Mouse (Mus musculus) gastrocnemius, postnatal 14 days (tissue): Measurements from ENCODE around the gene Crhr1. TPM values are rescaled to one million over a fixed set of nuclear protein-coding genes. Genes with fewer than 3 reads are reported as not detected.
A peak's percentile ranks its signal among the peaks of the same experiment; 100 is the strongest.

Source experiments
- DNase-seq: peaks from one replicate; pipeline ENCODE4 v3.0.0; 2021; ENCODE audit warnings: mixed read lengths
- intact Hi-C: fragments of 180-260 bp; cut with DNase I; formaldehyde crosslinking; loops from one replicate; pipeline ENCODE4 v1.15.1; 2025; ENCODE audit warnings: low total_unique reads
- total RNA-seq, 2 experiments: library from RNA; stranded (reverse); gene quantifications; 2 replicates each; pipeline ENCODE4 v1.2.3; 2021

The Crhr1 gene
- total RNA-seq, 2 experiments from 2014 or later: not detected

DNA sequence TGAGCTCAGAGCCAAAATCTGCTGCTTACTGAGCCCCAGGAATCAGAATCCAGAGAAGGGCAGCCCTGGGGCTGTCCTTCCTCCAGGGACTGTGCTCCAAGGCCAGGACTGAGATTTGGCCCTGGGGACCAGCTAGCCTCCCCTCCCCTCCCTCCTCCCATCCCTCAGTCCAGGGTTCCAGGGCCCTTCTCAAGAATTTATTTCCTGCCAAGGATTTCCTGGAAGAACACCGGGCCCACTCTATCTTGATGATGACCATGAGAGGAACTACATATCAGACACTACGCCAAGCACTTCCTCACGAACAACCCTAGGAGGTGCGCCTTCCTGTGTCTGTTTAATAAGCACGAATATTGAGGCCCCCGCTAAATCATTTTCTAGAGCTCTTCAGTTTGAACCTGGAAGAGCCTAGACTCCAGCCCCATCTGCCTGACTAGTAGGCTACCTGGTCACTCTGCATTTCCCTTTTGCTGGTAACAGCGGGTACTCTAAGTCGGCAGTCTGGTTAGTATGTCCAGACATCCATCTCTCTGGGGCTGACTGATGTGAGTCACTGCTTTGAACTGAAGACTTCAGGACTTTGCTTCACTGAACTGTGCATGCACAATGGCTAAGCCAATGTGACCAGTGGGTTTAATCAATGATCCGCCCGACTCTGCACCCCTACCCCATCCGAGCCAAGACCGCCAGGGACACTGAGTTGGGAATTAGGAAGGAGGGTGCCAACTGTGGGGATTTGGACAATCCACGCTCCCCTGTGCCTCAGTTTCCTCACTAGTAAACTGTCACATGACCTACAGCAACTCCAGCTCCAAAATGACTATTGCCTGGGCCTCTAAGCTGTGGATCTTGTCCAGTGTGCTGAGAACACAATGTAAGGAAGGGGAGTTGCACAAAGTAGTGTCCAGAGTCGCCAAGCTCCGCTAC lies 1.7 kb upstream of the Crhr1 start:
- DNase-seq: no peak

DNA sequence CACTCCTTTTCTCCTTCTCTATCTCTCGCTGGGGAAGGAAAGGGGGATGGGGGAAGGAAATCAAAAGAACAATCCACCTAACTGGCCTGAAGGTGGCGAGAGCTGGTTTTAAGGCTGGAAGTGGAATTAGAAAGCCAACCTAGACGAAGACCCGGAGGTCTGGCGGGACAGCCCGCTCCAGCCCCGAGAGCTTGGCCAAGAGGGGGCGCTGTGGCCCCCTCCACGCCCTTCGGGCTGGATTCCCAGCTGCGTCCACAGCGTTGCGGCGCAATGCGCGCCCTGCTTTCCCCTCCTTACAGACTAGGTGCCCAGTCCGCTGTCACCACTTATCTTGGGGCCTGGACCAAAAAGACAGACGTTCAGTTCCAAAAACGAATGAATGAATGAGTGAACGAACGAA lies 899 bp upstream of the Crhr1 start:
- intact Hi-C loops: no loop called here
- DNase-seq: peak; percentile 20

More for the DNA sequence above, 1.7 kb upstream of the Crhr1 start:
- intact Hi-C loops: no loop called here

DNA sequence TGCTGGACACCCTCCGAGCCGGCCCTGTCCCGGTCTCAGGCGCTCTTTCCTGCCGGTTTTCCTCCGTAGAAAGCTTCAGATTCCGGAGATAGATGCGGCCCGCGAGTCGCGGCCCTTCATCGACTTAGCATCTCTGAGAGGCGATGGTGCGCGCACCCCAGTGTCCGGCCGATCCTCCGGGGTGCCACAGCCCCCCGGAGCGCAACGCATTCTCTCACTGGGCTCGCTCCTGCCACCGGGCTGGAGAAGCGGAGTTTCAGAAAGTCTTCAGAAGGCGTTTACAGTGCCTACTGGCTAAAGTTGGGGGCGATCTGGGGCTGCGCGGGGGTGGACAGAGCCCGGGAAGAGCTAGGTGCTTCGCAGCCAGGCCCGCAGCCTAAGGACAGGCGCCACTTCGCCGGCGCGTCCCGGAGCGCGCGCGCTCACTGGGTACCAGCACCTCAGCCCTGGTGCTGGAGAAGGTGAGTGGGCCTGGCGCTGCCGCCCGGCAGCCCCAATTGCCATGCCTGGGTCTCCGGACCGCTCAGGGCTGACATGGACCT lies 858 bp downstream of the Crhr1 start:
- DNase-seq: no peak
- intact Hi-C loops: no loop called here

DNA sequence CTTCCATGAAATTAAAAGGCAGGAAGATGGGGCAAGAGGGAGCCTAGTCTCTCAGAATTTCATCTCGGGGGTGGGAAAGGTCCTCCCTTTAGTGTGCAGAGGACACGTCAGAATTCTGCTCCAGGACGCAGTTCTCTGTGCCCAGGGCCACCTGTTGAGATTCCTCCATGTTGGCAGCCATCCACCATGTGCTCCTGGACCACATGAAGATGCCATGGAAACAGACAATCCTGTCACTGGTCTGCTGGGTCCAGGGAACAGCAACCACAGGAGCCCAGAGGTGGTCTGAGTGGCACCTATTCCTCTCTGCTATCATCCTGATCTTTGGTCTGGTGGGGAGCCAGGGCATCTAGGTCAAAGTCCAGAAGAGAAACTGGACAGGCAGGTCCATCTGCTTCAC lies 6.3 kb downstream of the Crhr1 start:
- DNase-seq: no peak
- intact Hi-C loops: no loop called here

DNA sequence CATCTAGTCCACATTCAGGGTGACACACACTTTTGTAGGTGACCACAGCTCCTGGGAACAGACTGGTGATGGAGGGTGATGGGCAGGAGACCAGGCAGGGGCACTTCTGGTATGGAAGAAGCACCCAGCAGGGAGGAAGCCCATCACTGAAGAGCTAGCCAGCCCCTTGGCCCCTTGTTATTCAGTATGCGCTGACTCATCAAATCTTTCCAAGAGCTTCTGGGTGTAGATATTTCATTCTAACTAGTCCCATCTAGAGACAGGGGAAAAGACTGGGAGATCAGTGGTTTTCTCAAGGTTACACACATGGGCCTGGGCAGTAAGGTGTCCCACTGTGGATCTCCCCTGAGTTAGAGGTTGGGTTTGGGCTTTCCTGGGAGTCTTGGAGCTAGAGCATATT lies 12.3 kb downstream of the Crhr1 start:
- intact Hi-C loops: no loop called here
- no peak for DNase-seq

DNA sequence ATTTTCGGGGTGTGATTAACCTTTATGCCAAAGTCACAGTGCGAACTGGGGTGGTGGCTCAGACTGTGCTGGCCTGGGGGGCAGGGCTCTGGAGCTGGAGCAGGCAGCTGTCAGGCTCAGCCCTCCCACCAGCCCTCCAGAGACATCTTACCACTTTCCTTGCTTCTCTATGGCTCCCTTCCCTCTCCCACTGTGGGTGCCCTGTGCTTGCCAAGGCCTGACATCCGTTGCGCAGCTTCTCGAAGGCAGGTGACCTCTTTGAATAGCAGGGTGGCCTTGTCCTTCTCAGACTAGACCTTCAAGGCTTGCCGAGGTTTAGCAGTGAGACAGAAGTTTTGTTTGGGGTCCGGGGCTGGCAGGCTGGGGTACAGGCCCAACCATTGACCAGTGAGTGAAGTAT lies 16.1 kb downstream of the Crhr1 start:
- intact Hi-C loops: no loop called here
- DNase-seq: no peak

DNA sequence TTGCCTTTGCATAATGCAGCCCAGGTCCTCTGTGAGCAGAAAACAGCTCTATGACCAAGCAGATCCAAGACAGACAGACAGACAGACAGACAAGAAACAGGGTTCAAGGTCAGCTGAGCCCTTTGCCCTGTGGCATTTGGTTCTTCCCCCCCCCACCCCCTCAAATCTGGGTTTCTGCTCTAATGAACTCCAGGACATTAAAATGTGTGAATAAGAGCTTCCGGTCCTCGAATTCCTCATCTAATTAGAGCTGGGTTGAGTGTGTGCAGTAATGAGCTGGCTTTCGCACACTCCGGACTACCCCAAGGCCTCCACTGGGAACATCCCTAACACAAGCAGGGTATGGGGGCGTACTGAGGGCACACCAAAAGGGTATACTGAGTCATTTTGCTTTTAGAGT lies 18.3 kb downstream of the Crhr1 start:
- intact Hi-C loops: no loop called here
- DNase-seq: no peak

DNA sequence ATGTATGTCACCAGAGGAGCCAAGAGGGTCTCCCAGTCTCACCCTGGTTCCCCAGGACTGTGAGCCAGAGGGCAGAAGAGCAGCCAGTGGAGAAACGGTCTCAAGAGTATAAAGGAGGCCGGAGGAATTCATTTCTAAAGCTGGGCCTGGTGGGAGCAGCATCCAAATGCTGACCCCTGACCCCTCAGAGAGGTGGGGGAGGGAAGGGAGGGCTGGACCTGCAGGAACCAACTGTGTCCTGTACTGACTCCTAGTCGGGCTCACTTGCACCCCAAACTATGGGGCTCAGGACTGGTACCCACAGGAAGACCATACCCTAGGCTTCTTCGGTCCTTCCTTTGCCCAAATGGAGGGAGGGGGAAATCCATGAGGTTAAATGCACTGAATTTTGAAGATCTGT lies 21.7 kb downstream of the Crhr1 start:
- intact Hi-C loops: no loop called here
- DNase-seq: no peak

DNA sequence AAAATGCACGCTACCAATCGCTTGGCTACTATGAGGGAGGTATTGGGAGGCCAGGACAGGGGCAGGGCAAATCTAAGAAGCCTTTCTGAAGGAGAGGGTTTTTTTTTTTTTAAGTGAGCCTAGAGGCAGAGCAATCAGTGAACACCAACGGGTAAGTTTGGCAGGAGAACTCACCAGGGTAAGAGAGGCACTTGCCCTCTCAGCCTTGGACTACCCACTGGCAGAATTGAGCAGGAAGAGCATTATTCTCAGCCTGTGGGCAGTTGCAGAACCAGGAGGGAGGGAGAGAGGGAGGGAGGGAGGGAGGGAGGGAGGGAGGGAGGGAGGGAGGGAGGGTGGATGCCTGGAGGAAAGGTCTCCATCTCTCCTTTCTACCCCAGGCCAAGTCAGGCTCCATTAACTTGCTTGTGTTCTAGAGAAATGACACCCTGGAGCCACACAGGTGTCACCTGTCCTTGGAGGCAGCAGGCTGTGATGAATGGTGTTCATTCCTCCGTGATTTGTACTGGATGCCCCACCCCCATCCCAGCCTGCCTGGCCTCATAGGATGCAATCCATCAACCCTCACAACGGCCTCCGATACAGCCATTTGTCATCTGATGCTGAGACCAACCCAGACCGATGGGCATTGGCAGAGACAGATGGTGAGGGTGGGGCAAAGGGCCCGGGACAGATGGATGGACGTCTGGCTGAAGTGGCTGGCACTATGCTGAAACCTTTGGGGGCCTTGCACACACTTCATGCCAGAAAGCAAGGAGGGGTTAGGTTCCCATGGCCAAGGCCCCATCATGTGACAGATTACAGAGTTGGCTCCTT lies 22.4 kb downstream of the Crhr1 start:
- no peak for DNase-seq
- intact Hi-C loops: no loop called here

DNA sequence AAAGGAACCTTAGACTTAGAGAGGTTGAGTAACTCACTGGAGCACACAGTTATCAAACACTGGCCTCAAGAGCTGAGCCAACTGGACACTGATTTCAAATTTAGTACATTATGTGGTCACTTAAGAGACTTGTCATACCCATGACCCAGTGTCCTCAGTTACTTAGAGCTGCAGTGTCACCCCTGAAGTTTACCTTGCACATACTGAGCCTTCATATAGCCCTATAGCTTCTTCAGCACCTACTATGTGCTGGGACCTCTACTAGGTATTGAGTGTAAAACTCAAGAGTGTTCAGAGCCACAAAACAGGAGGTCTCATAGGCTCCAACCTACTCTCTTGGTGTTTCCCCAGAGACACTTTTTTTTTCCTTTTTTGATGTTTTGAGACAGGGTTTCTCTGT lies 23.2 kb downstream of the Crhr1 start:
- DNase-seq: no peak

DNA sequence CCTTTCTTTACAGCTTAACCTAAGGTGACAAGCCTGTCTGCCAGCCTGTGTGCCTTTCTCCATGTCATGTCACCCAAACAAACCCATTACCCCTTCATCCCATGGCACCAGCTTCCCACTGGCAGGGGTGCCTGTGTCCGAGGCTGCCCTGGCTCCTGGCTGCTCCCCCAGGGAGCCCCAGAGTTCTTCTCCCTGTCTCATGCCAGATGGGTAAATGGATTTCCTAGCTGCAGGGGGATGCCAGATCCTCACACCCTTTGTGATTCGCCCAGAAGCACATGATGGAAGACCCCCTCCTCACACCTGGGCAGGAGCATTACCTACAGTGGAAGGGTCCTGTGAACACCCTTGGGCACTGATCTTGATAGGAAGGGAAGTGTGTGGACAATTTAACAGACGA lies 23.7 kb downstream of the Crhr1 start:
- intact Hi-C loops: no loop called here
- no peak for DNase-seq

More for the DNA sequence above, 23.2 kb downstream of the Crhr1 start:
- intact Hi-C loops: no loop called here

DNA sequence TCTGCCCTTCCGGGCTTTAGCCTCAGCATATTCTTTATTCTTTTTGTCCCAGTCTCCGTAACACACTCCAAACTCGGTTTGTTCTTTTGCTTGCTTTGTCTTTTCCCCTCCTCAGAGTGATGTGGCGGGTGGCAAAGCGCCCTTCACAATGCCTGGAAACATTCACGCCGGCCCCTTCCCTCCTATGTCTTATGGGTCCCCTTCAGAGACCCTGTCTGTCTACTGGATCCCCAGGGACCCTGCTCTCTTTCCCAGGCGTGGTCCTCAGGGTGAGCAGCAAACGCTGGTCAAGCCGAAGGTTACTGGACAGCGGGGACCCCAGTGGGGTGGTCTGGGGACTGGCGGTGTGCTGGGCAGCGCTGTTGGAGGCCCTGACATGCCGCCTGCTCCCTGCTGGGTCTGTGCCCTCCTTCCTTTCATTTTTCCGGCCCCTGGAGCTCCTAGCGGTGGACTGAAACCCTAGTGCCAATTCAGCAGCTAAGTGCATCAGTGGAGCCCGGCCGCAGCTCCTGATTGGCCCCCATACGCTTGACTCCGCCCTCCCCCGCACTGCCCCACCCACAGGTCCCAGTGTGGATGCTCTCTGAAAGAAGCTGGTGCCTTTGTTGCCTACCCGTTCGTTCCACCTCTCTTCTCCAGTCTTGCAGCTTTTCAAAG lies 25.1 kb downstream of the Crhr1 start:
- peak; percentile 50 for DNase-seq
- intact Hi-C loops: no loop called here

DNA sequence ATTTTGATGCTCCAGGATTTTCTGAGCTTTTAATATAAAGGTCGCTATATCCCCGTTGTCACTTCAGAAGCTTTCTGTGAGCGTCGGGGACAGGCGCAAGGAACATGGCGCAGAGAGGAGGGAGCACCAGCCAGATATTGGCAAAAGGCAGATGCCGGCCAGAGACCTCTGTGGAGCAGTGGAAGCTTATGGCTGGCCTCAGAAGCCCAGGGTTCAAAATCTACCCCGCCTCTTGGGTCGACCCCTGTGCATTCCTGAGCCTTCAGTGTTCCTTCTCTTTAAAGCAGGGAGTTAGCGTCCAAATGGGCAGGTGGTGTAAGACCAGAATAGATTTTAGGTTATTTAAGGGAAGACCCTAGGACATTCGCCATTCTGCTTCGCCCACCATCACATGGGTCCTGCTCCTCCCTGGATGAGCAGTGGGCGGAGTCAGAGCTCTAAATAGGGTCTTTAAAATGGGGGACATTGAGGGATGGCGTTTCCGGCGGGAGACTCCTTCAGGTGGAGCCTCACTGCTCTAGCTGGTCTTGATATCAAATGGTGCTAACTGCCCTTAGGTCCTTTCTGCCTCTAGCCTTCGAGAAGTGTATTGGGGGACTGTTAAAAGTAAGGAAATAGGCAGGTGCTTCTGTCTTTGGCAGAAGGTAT lies 25.7 kb downstream of the Crhr1 start:
- no peak for DNase-seq
- intact Hi-C loops: no loop called here

DNA sequence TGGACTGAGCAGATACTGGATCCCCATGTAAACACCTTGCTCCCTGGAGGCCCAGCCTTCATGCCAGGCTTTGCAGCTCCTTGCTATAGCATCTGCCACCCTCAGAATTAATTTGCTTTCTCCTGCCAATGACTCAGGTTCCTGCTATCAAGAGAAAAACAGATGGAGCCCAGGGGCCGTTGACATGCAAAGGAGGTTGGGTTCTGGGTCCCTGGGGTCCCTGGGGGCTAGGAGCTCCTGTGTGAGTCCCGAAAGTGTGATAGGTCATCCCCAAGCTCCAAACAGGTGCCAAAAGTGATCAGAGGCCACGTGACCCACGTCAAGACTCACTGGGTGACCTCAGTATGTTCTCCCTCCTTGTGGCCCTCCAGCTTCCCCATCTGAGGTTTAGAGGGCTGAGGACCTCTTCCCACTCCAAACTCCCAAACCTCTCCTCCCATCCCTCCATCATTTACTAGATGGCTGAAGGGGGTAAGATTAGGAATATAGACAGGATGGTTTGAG lies 27.2 kb downstream of the Crhr1 start:
- intact Hi-C loops: no loop called here

DNA sequence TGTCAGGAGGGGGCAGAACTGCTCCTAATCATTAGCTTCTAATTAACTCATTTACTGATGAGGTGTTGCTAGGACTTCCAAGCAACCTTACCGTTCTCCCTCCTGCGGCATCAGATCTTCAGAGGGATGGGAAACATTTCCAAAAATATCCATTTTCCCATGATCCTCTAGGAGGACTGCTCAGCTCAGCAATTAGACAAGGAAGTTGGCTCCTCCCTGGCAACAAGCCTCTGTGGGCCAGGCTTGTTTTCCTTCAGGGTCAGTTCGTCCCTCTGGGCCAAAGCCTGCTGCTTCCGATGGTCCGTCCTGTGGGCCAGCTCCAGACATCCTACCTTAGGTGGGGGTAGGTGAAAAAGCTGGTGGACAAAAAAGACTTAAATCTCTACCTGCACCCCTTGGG lies 28.5 kb downstream of the Crhr1 start:
- no peak for DNase-seq
- intact Hi-C loops: no loop called here

More for the DNA sequence above, 27.2 kb downstream of the Crhr1 start:
- DNase-seq: no peak

DNA sequence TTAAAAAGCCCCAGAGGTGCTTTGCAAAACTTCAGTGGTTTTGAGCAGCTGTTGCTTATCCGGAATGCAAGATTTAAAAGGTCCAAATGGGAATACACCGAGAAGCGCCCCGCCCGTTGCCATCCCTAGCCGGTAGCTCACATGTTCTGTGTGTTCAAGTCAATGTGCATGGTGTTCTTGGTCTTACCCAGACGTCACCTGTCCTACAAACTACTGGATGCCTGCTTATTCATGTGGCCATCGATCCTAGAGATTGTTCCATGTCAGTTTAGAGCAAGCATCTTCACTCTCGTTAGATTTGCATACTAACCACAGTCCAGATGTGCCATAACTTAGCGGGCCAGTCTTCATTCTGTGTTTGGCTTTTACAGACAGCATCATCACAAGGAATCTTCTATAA lies 31.6 kb downstream of the Crhr1 start:
- no peak for DNase-seq
- intact Hi-C loops: no loop called here

DNA sequence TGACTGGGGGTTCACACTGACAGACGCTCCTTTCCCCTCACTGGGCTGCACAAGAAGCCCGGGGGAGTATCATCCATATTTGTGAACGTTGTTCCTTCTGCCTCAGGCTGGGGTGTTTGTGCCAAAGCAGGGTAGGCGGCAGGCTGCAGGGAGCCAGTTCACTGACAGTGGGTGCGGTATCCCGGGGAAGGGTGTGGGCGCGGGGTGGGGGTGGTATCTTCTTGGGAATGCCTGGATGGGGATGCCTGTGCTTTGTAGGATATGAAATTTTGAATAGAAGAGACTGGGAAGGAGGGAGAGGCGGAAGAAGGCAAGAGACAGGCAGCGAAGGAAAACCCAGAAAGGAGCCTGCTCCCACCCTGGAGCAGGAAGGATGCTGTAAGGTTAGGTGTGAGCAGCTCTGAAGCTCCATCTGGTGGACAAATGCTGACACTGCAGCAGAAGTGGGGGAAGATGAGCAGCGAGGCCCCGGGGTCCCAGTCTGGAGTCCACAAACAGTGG lies 38.7 kb downstream of the Crhr1 start:
- peak; percentile 46 for DNase-seq

DNA sequence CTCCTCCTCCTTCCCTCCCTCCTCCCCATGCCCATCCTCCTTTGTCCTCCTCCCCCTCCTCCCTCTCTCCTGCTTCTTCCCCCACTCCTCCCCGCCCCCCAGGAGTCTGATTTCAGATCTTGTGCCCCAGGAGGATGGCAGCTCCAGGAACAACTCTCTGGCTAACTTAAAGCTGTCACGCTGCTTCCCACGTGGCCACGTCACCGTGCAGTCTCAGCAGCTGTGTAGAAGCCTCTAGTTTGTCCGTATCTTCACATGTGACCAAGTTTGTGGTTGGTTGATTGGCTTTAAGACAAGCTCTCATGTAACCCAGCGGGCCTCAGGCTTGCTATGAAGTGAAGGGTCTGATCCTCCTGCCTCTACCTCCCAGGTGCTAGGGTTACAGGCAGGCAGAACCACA lies 46.2 kb downstream of the Crhr1 start:
- intact Hi-C loops: no loop called here
- DNase-seq: no peak

More for the DNA sequence above, 38.7 kb downstream of the Crhr1 start:
- intact Hi-C loops: no loop called here

DNA sequence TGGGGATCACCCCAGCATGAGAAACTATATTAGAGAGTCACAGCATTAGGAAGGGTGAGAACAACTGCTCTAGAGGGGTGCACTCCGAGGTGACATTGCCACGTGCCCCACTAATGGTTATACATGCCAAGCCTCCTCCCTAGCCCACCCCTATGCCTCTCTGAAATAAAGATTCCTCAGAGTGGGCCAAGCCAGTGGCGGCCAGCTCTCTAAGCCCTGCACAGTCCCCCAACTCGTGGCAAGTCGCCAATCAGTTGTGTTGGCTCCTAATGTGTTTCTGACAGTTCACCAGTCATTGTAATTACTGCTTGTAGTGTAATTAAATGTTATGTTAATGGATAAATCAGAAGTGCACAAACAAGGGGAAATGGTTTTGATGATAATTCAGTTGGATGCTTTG lies 47.1 kb downstream of the Crhr1 start:
- intact Hi-C loops: no loop called here
- DNase-seq: no peak
